Mouse (Mus musculus) frontal cortex, adult (tissue): Measurements from ENCODE around the gene Setd6.

Experiments
- ATAC-seq: cut with Nextera tagmentation; 2 replicates; pipeline ENCODE4 v1.9.2; 2017; ENCODE audit warnings: mild to moderate bottlenecking, moderate library complexity, mixed read lengths; ENCODE audit not compliant: low TSS enrichment

Setd6 gene

GRCm38 (mm10) chr8:95715676-95716531 lies at the start of gene Setd6:
TSS of gene Setd6 (plus strand) at chr8:95715881.
- peak; percentile 68 for ATAC-seq

GRCm38 (mm10) chr8:95668163-95668958 lies 47.3 kb upstream of the Setd6 start:
- ATAC-seq: no peak

- no peak for ATAC-seq
These were observed 45.7 kb upstream of the Setd6 start for GRCm38 (mm10) chr8:95669967-95670366.

GRCm38 (mm10) chr8:95671861-95672260 lies 43.8 kb upstream of the Setd6 start:
- ATAC-seq: no peak

DNA sequence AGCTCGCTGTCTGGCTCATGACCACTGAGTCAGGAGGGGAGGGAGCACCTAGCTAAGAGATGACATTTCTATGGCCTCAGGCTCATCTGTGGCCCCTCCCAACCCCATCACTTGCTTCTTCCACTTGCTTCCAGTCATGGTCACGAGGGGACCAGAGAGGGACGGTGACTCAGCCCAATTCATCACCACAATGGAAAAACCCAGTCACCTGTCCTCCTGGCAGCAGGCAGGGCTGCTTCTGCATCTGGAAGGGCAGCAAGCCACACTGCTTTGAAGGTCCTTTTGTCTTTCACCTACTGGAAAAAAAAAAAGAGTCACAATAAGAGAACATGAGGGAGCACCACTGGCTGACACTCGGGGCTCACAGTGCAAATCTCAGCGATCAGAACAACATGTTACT lies 42.9 kb upstream of the Setd6 start:
- ATAC-seq: no peak

GRCm38 (mm10) chr8:95676631-95677030 lies 39.0 kb upstream of the Setd6 start, which contains the start of gene Ndrg4:
TSS of gene Ndrg4 (plus strand) at chr8:95676980.
- ATAC-seq: no peak

DNA sequence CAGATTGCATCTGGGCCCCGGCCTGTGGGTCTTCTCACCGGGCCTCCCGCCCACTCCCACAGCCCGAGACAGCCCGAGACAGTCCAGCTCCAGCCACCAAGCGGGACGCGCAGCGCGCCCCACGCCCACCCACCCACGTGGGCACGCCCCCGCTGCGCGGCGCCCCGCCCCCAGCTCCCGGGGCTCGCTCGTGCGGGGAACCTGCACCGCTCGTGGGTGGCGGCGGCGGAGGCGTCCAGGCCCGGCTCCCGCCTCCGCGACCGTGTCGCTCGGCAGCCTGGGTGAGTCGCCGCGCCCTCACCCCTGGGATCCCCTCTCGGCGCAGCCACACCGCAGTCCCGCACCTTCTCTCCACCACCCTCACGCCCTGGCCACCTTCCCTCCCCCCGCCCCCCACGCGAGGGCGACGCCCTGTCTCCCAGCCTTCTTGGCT lies 38.1 kb upstream of the Setd6 start:
- peak; percentile 0; the same call in 1 of the 2 replicates for ATAC-seq

DNA sequence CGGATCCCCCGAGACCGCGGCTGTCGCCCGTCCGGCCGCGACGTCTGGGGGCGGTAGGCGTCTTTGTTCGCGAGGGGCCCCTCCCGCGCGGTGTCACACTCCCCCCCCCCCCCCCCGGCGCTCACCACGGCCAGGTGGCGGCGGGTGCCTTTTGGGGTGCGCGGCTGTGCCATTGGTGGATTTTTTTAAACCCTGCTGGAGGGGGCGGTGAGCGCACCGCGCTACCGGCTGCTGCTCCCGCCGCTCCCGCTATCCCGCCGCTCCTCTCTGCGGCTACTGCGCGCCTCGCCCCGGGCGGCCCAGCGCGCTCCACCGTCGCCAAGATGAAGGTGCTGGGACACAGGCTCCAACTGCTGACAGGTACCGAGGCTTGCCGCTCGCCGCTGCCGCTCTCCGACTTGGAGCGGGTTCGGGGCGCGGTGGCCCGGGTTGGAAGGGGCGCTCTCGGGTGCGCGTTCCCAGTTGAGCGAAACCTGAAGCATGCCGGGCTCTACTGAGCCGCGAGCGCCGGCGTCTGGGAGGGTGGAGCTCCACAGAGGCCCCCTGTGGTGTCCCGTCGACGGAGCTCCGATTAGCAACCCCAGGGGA lies 37.6 kb upstream of the Setd6 start:
- peak; percentile 67 for ATAC-seq

- peak; percentile 66 for ATAC-seq
These were observed 27.5 kb upstream of the Setd6 start for GRCm38 (mm10) chr8:95688073-95688672.

DNA sequence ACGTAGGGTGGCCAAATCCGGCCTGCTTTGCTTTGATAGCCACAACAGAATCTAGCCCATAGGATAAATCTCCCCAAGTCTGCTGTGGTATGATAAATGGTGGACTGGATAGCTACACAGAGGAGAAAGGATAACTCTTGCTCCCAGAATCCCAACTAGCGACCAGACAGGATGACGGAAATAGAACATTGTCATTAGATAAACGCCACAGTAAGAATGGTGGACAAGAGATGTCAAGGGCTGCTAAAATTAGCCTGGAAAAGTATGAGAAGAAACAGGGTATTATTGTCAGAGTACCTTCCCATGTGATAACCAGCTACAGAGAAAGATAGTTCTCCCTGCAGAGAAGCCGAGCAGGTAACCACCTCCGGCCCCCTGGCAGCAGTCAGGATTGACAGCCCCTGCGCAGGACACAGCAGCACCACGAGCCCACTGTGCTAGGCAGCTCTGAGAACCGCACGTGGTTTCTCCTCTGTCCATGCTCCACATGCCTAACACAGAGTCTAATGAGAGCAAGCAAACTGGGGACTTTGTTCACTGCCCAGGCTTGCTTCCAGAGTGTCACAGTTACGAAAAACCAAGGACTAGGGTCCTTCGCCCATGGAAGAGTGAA lies 24.6 kb upstream of the Setd6 start:
- ATAC-seq: no peak

- ATAC-seq: peak; percentile 9; the same call in 1 of the 2 replicates
These were observed 21.1 kb upstream of the Setd6 start for GRCm38 (mm10) chr8:95694631-95695030.

DNA sequence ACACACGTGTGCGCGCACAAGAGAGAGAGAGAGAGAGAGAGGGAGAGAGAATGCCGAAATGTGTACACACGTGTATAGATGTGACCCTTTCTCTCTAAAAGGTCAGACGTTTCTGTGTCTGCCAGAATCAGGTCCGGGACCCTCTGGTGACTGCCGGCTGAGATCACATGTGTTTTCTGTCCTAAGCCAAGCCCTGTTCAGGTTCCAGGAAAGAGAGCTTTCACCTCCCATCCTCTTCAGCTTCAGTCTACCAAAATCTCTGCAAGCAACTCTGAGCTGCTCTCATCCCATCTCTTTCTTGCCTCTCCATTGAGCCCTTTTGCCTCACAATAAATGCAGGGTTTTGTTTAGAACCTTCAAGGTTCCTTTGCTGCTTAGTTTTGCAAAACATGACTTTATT lies 19.0 kb upstream of the Setd6 start:
- ATAC-seq: no peak

DNA sequence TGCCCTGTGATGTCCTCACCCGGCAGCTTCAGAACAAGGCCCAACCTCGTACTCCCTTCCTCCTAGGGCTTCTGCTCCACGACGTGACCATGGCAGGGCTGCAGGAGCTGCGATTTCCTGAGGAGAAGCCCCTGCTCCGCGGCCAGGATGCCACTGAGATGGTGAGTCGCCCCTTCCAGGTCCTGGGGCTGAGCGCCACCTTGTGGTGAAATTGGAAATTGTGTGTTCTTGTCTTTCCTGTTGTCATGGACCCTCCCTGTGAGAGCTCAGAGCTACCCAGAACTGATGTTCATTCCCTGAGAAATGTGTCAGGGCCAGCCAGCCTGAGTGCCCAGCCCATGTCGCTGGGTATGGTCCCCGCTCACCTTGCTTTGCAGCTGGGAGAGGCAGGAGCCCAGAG lies 18.6 kb upstream of the Setd6 start:
- ATAC-seq: peak; percentile 25

GRCm38 (mm10) chr8:95698179-95698578 lies 17.5 kb upstream of the Setd6 start:
- ATAC-seq: no peak

DNA sequence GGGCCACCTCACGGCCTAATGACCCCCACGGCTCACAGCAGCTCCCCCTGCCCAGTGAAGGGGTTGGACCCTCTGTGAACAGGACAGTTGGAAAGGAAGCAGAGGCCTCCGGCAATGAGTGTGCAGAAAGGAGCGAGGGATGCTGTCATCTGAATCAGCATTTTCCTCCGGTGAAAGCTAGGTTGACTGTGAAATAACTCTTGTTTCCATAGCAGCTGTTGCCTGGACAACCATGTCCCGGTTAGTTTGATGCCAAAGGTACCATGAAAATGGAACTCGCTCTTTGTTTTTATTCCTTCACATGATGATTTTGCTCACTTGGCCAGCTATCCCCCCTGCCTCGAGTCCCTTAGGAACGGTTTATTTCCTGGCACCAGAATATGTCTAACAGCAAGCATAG lies 15.4 kb upstream of the Setd6 start:
- ATAC-seq: peak; percentile 29

DNA sequence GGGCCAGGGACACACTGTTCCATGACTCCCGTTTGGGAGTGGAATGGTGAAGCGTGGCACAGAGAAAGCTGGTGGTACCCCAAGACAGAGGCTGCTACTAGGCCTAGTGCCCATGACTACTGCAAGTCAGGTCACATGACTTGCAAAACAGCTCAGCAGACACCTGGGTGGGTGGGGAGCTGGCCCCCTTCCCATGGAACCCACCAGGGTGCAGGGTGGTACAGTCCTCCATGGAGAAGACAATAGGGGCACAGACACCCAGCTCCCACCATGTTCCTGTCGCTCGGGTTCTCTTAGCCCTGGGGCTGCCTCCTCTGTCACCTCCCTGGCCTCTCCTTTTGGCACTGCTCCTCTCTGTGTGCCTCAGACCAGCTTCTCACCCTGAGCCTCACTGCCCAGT lies 13.9 kb upstream of the Setd6 start:
- ATAC-seq: no peak

DNA sequence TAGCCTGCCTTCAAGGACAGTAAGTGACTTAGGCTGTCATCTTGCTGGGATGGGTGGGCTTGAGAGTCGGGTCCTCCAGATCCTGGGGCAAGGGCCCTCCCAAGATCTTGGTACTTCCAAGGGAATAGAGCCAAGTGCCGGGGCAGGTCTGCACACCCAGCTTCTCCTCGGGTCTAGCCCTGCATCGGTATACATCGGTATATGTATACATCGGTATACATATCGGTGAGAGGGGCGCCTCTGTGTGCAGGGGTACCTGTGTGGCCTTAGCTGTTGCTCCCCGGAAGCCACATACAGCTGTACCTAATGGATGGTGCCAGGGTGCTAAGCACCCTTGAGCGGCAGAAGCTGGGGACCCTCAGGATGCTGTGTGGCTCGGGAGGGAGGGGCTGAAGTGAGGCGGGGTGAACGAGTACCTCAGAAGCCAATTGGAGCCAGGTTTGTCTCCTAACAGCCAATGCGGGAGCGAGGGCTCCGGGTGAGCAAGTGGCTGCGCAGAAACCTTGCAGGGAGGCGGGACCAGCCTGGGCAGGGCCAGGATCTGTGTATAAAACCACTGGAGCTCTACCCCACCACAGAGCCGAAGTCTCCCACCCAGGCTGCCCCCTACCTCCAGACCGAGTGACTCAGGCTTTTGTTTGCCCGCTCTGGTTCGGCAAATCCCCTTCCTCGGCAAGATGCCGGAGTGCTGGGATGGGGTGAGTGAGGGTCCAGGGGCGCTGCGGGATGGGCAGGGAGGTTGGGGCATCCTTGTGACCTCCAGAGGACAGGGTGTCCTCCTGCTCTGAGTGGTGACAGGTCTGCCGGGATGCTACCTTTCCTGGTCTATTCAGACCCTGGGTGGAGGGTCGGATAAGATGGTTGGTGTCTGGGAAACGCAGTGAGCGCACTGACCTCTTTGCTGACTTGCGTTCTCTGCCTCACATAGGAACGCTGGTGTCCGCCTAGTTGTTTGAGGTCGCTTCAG lies 12.9 kb upstream of the Setd6 start:
- peak; percentile 70 for ATAC-seq

- peak; percentile 35 for ATAC-seq
These were observed 12.0 kb upstream of the Setd6 start for GRCm38 (mm10) chr8:95703461-95704260.

- no peak for ATAC-seq
These were observed 11.1 kb upstream of the Setd6 start for GRCm38 (mm10) chr8:95704538-95704937.
